Mouse (Mus musculus) Patski (cell line): Measurements from ENCODE around the gene Stfa3. TPM values are rescaled to one million over a fixed set of nuclear protein-coding genes. Genes with fewer than 3 reads are reported as not detected.

Experiments used
- ATAC-seq: fragments of 100-300 bp; one replicate; pipeline ENCODE4 v1.8.0; 2021
- CTCF ChIA-PET: fragments of 350-600 bp; sonication (Branson Sonifier 250); formaldehyde crosslinking; loops from one replicate; lab custom pipeline; 2022; ENCODE audit warnings: inconsistent platforms; lab: Charles Lee
- POLR2A ChIA-PET: fragments of 350-600 bp; sonication (Branson Sonifier 250); formaldehyde crosslinking; loops from one replicate; lab custom pipeline; 2022; ENCODE audit warnings: antibody characterized with exemption, inconsistent platforms; lab: Charles Lee
- DNase-seq: peaks from one replicate; pipeline ENCODE4 v3.0.0-alpha.2; 2011; ENCODE audit warnings: low read depth, low spot score
- H3K27me3 ChIP-seq: fragments of 371-371 bp; one replicate; pipeline ENCODE4 v1.5.1; 2021
- CTCF ChIP-seq: fragments of 100-300 bp; IDR thresholded peaks from one replicate; pipeline ENCODE4 v1.5.1; 2021
- in situ Hi-C: fragments of 300-500 bp; cut with MboI; formaldehyde crosslinking; loops from 3 replicates; pipeline ENCODE4 v1.11.1; 2018; ENCODE audit warnings: low pct_unique_long_range_greater_than_20kb, mixed read lengths
- polyA plus RNA-seq: library from polyadenylated mRNA; unstranded; gene quantifications from one replicate; pipeline ENCODE4 v1.2.3, GENCODE M21; 2021

Stfa3 gene
- not detected for polyA plus RNA-seq

- DNase-seq (no peak), ATAC-seq (no peak)
- no peak for TF ChIP-seq CTCF
- peaks cover 2% of the 10 kb centered on the region for H3K27me3 ChIP-seq
- ChIA-PET CTCF (no interaction called here), POLR2A (no interaction called here)
- in situ Hi-C loops = loop anchor here (25.0 kb wide), 2 partner anchors 557 to 593 kb away; partner anchors contain the start of genes Parp14 and Polq
Observed at GRCm38 (mm10) chr16:36455342-36455802, at the start of gene Stfa3. Gene Stfa3, minus strand, starts transcription at chr16:36455392.

- no peak for TF ChIP-seq CTCF
- POLR2A ChIA-PET = no interaction called here
- DNase-seq (no peak), ATAC-seq (no peak)
- in situ Hi-C loops = no loop called here
- no peaks in the 10 kb centered on the region for H3K27me3 ChIP-seq
- CTCF ChIA-PET = interaction anchor here (1.3 to 1.5 kb wide), 3 partner anchors 11 to 34 kb away, joined by 3 to 4 read pairs (median 4); no protein-coding TSS in a partner anchor
Observed at GRCm38 (mm10) chr16:36502286-36502685, 47.1 kb upstream of the Stfa3 start.

- POLR2A ChIA-PET = no interaction called here
Observed at GRCm38 (mm10) chr16:36492420-36492819, 37.2 kb upstream of the Stfa3 start.

GRCm38 (mm10) chr16:36476866-36477265 lies 21.7 kb upstream of the Stfa3 start:
- ChIA-PET CTCF (no interaction called here), POLR2A (no interaction called here)
- no peak for ATAC-seq
- H3K27me3 ChIP-seq = no peaks in the 10 kb centered on the region
- TF ChIP-seq CTCF = no peak
- in situ Hi-C loops = loop anchor here (5.0 to 10.0 kb wide), 2 partner anchors 148 to 335 kb away; no protein-coding TSS in a partner anchor
- no peak for DNase-seq

More at GRCm38 (mm10) chr16:36492420-36492819, 37.2 kb upstream of the Stfa3 start:
- in situ Hi-C loops = no loop called here
- TF ChIP-seq CTCF = no peak
- CTCF ChIA-PET = no interaction called here
- ATAC-seq (peak; percentile 55), DNase-seq (no peak)
- H3K27me3 ChIP-seq = no peaks in the 10 kb centered on the region

- ChIA-PET CTCF (interaction anchor here (2.9 kb wide), 1 partner anchor 340 kb away, joined by 9 read pairs; no protein-coding TSS in a partner anchor), POLR2A (no interaction called here)
- no peaks in the 10 kb centered on the region for H3K27me3 ChIP-seq
- DNase-seq (no peak), ATAC-seq (no peak)
- no peak for TF ChIP-seq CTCF
- in situ Hi-C loops = loop anchor here (5.0 to 10.0 kb wide), 2 partner anchors 149 to 337 kb away; no protein-coding TSS in a partner anchor
Observed at GRCm38 (mm10) chr16:36475530-36475929, 20.3 kb upstream of the Stfa3 start.

- ATAC-seq (no peak), DNase-seq (no peak)
- H3K27me3 ChIP-seq = no peaks in the 10 kb centered on the region
- ChIA-PET CTCF (interaction anchor here (1.0 to 2.9 kb wide), 4 partner anchors 30 to 428 kb away, joined by 3 to 10 read pairs (median 6); no protein-coding TSS in a partner anchor), POLR2A (no interaction called here)
- no peak for TF ChIP-seq CTCF
- in situ Hi-C loops = loop anchor here (5.0 to 25.0 kb wide), 4 partner anchors 150 to 613 kb away; partner anchors contain the start of genes Parp14 and Polq
Observed at GRCm38 (mm10) chr16:36474849-36475248, 19.7 kb upstream of the Stfa3 start.

GRCm38 (mm10) chr16:36473217-36474216 lies 18.3 kb upstream of the Stfa3 start:
- DNase-seq = no peak
- in situ Hi-C loops = loop anchor here (10.0 to 25.0 kb wide), 3 partner anchors 151 to 611 kb away; partner anchors contain the start of genes Parp14 and Polq
- CTCF ChIA-PET = interaction anchor here (0.7 to 2.9 kb wide), 6 partner anchors 8 to 427 kb away, joined by 3 to 10 read pairs (median 4); no protein-coding TSS in a partner anchor
- ATAC-seq = no peak
- no peaks in the 10 kb centered on the region for H3K27me3 ChIP-seq
- peak; percentile 91 for TF ChIP-seq CTCF
- POLR2A ChIA-PET = no interaction called here

GRCm38 (mm10) chr16:36471066-36471633 lies 16.0 kb upstream of the Stfa3 start:
- in situ Hi-C loops = loop anchor here (10.0 to 25.0 kb wide), 3 partner anchors 154 to 609 kb away; partner anchors contain the start of genes Parp14 and Polq
- no peaks in the 10 kb centered on the region for H3K27me3 ChIP-seq
- no peak for ATAC-seq
- DNase-seq = no peak
- ChIA-PET POLR2A (no interaction called here), CTCF (interaction anchor here (0.7 to 1.2 kb wide), 2 partner anchors 13 to 34 kb away, joined by 3 read pairs; no protein-coding TSS in a partner anchor)
- no peak for TF ChIP-seq CTCF

- H3K27me3 ChIP-seq = no peaks in the 10 kb centered on the region
- DNase-seq (no peak), ATAC-seq (no peak)
- in situ Hi-C loops = loop anchor here (10.0 to 25.0 kb wide), 3 partner anchors 155 to 608 kb away; partner anchors contain the start of genes Parp14 and Polq
- ChIA-PET POLR2A (interaction anchor here (1.1 kb wide), 1 partner anchor 346 kb away, joined by 3 read pairs; no protein-coding TSS in a partner anchor), CTCF (interaction anchor here (1.0 kb wide), 1 partner anchor 346 kb away, joined by 5 read pairs; no protein-coding TSS in a partner anchor)
- TF ChIP-seq CTCF = peak; percentile 61
Observed at GRCm38 (mm10) chr16:36469955-36470478, 14.8 kb upstream of the Stfa3 start.
